Mouse (Mus musculus): ENCODE measurements at regions not wholly inside any gene's neighbourhood (a gene's known extent, or its start where the extent isn't known, plus 50 kb on each side); places are given as distances from the start of the nearest gene placed in this dataset.

DNA sequence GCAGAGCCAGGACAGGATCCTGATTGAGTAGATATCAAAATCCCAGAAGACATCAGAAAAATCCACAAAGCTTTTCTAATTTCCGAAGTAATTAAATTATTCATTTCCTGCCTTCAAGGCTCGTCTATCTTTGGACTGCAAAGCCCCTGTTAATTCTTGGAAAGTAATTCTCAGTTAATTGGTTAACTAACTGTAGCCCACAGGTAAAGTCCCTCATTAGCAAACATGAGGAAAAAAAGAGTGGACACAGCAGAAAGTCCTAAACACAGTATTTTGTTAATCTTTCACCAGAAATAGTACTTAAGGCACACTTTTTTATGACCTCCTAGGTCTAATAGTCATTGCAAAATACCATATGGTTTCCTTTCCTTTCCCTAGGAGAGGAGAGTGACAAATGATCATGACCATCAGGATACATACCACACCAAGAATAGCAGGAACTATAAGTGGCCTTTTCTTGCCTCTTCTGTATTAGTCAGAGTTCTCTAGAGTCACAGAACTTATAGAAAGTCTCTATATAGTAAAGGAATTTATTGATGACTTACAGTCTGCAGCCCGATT lies 248.8 kb upstream of the Prkd1 start:
- TF ChIP-seq CTCF (IDR thresholded peaks at IDR 0.05; ENCODE audit: borderline replicate concordance, control insufficient read depth, extremely low read depth, insufficient read depth, low read length, poor library complexity) (no peak), POLR2A (IDR thresholded peaks at IDR 0.05; ENCODE audit: control insufficient read depth, extremely low read depth, insufficient read depth, low read length, poor library complexity) (no peak)
